Mouse (Mus musculus) cerebellum, postnatal 4 days (tissue): Measurements from ENCODE around the gene Cep97.
A peak's percentile ranks its signal among the peaks of the same experiment; 100 is the strongest.
"Not testable (repeated sequence)": the region's sequence is repeated elsewhere in the genome, so short reads cannot be mapped to it uniquely, and the experiment has no call there.

Source experiments
- DNase-seq, 2 experiments: peaks; one replicate each; pipeline ENCODE4 v3.0.0; 2022; ENCODE audit warnings: low spot score in 2 of 2, mixed read lengths in 1 of 2

Gene Cep97

DNA sequence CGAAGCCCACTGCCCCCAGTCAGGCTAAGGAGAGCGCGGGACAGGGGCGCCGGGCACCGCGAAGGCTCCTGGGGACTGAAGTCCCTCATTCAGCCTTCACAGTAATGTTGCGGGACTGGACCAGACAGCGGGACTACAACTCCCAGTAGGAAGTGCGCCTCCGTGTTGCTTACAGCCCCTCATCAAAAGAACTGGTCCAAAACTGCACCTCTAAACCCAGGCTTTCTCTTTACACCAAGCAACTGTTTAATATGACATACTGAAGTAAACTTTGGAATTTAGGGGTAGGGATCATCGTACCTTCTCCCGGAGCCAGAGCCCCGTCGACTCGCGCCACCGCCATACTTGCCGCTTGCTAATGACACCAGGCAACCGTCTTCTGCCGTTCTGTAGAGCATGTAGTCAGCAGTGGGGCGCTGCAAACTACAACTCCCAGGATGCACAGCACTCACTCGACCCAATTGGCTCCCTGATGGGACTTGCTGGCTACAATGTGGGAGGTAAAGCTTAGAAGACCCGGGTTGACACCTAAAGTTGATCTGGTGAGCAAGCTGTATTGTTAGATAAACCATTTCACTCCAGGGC is at the start of gene Cep97:
Cep97 (minus strand) TSS at position 403 of the 585 bp plus-strand sequence.
- DNase-seq, result peak; percentile 60 to 81

DNA sequence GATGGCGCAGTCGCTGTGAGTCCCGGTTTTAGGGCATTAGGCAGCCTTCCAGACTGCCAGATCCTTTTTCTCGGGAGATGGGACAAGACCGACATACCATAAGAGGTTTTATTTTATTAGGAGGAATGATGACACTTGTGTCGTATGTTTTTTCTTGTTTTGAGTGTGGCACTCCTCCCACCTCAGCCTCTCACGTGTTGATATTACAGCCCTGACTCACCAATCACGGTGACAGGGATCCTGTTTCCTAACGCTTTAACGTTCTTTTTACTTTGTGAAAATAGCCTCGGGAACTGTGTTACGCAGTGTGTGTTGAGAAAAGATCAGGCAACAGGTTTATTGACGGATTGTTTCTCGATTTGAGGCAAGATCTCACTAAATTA is 40.2 kb upstream of the Cep97 start:
- no peak for DNase-seq

DNA sequence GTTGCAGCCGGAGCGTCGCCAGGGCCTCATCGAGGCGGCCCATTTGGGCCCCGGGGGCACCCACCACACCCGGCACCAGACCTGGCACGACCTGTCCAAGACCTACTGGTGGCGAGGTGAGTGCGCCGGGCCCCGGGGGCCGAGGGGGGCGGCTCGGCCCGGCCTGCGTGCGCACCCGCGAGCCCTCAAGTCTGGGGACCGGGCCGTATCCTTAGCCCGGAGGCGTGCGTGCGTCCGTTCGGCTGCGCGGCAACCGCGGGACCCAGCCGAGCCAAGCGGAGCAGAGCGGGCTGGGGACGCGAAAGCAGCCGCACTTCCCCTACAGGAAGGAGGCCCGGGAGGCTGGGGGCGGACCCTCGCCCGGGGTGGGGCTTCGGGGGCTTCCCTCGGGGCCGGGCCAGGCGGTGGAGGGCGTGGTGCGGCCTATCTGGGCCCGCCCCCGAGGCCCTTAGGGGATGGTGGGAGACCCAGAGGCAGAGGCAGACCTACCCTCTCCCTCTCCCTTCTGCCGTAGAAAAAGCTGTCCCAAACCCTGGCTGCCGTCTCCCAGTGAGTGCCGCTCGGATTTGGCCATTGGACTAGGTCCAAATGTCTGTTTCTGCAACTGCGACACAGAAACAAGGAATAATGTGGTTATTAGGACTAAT is 39.7 kb upstream of the Cep97 start:
- DNase-seq, result peak; percentile 74 to 80

DNA sequence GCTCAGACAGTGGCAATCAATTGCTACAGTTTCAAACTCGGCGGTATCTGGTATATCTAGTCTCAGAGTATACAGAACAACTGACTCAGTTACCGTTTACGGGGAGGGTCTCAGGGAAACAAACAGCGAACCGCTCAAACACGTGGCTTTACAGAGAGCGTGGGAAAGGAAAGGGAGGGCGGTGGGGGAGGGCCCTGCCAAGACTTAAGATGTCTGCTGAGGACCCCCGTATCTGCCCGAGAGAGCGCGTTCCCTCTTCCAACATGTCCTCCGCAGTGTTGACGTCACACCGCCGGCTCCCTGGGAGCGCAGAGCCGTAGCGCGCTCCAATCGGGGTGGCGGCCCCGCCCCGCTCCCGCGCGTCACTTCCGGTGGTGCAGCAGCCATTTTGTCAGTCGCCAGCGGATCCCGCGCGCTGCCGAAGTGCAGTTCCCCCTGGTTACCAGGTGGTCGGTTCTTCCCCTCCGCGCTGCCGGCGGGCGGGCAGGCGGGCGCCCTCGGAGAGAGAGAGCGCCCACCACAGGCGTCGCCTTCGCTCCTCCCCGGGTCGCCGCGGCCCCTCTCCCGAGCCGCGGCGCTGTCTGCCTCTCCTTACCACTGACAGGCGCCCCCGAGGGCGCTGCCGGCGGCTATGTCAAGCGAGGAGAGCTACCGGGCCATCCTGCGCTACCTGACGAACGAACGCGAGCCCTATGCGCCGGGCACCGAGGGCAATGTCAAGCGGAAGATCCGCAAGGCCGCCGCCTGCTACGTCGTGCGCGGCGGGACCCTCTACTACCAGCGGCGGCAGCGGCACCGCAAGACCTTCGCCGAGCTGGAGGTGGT is 39.0 kb upstream of the Cep97 start, which contains the start of gene Zbtb11:
Zbtb11 (plus strand) TSS at position 453 of the 825 bp plus-strand sequence.
- peak; percentile 99 to 100 for DNase-seq

DNA sequence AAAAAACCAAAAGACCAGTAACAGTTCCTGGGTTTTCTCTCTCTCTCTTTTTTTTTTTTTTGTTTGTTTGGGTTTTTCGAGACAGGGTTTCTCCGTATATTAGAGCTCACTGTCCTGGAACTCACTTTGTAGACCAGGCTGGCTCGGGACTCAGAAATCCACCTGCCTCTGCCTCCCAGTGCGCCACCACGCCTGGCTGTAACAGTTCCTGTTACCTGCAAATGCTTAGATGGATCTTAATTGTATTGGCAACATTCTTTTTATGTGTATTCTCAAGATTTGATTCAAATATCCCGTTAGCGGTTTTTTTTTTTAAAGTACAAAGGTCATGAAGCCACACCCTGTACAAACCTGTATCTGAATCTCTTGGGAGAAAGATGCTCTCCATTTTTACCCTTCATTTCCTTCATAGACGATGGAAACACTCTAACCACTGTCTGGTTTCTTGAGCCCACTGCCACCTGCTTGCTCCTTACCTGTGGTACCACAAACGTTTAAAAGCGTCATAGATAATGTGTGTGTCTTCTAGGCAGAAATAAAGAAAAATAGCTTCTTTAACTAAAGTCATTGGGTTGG is 38.1 kb upstream of the Cep97 start:
- DNase-seq, result no peak

DNA sequence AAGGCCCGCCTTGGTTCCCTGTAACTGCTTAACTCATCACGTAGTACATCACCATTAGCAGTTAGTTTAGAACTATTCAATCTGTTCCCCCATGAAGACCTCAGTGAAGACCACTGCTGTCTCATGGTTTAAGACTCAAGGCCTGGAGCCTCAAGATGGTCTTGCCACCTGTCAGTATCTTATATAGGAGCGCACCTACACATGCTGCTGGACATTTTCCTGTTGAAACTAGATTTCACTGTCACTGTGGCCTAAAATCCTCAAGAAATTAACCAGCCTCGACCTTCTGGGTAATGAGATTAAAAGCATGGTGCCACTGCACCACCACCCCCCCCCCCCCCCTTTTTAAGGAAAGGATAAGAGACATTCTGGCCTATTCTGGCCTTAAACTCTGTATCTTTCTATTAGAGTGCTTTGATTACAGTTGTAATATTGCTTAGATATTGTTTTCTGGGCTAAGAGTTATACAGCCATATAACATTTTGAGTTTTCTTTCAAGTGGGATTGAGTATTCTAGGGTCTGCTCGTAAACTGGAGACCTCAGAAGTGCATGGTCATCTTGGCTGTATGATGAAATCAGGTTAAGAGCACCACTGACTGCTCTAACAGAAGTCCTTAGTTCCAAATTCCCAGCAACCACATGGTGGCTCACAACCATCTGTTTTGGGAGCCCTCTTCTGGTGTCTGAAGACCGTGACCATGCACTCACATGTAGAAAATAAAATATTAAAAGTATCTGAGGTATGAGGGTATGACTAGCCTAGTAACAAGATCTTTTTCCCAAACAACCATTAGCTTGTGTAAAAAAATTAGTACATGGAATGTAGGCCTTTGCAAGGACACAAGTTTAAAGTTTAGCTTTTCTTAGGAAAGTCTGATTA is 37.3 kb upstream of the Cep97 start:
- DNase-seq, result no peak

DNA sequence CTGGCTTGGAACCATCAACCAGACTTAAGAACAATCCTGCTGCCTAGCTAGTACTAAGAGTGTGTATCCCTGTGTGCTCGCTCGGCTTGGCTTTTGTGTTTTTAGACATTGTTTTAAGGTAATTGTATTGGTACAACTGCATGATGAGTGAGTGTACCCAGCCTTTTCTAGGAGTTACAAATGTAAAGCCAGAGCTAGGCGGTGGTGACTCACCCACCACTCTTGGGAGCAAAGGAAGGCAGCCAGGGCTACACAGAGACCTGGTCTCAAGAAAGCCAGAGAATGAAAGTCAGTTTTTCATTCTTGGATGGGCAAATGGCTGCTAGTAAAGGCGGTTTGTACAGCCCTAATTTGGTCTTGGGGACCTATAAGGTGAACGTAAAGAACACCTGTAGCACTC is 35.8 kb upstream of the Cep97 start:
- no peak for DNase-seq

DNA sequence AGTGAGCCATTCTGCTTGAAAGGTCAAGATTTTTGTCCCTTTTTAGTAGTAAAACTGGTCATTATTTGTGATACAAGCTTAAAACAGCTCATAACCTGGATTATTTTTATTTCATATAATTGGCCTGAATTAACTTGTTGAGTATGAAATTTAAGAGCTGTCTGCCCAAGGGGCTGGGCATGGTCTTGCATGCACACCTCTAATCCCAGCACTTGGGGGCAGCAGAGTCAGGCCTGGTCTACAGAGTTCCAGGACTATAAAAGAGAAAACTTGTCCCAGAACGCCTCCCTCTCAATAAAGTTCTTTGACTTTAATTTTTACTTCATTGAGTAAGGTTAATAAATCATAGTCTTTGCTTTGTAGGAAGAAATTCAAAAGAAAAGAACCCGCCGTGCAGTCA is 34.5 kb upstream of the Cep97 start:
- DNase-seq, result peak in 1 of 2 experiments; percentile 34

DNA sequence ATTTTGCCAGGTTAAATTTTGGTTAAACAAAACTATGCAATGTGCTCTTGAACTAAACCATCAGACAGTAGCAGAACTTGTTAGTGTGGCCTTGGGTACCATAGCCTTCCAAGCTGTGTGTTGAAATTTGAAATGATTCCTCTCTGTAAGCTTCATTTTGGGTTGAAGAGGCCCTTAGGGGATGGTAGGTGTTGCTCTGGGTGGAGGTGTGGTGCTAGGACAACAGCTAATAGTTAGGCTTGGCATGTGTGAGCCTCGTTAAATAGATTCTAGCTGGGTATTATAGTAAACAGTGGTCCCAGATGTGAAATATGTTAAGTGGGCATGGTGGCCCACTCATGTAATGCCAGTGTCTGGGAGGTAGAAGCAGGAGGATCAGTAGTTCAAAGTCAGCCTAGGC is 32.6 kb upstream of the Cep97 start:
- DNase-seq, result no peak

DNA sequence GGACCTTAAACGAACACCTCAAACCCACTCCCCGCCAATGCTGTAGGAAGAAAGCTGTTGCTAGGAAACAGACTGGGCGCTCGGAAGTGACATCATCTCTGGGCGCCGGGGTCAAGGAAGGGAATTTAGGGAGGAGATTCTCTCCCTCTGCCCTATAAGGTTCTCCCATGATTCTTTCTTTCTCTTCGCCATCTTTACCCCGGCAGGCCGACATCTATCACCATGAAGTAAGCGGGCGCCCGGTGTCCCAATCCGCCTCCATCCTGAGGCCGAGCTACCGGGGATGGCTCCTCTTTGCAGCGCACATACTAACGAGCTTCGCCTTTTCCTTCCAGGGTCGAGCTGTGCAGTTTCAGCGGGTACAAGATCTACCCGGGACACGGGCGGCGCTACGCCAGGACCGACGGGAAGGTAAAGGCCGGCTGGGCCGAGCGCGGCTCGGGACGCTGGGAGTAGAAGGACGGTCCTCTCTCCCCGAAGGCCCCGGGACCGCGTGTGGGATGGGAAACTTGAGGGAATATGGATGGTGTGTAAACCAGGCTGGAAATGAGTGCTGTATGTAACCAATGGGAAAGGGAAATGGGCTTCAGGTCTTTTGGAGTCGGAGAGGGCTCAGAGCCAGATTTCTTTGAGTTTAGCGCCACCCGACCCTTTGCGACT is 31.7 kb upstream of the Cep97 start, which contains the start of gene Rpl24:
Rpl24 (plus strand) TSS at position 64 of the 660 bp plus-strand sequence.
- peak; percentile 96 to 98 for DNase-seq

DNA sequence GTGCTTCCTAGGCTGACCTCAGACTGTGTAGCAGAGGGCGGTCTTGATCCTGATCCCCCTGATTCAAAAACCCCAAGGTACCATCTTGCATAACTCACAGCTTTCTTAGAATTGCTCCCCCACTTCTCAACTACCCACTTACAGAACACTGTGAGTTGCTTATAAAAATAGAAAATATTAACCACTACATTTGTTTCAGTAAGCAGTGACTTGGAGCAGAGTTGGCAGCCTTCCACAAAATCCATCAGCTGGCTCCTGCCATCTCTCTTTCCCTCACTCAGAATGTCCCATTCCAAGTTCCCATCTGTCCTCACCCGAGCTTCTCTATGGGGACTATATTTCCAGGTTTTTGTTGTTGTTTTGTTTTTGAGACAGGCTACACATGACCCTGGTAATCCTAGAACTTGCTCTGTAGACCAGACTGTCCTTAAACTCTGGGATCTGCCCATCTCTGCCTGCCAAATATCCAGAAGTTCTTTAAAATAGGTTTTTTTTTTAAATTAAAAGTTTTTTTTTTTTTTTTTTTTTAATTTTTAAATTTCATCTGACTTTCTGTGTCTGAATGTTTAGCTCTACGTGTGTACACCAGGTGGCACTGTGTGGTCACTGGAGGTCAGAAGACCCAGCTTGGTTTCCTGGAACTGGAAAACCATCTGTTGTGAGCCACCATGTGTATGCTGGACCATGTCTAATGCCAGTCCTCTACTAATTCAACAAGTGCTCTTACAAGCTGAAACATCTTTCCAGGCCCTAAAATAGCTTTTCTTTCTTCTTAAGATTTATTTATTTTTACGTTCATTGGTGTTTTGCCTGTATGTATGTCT is 29.7 kb upstream of the Cep97 start:
- no peak for DNase-seq

DNA sequence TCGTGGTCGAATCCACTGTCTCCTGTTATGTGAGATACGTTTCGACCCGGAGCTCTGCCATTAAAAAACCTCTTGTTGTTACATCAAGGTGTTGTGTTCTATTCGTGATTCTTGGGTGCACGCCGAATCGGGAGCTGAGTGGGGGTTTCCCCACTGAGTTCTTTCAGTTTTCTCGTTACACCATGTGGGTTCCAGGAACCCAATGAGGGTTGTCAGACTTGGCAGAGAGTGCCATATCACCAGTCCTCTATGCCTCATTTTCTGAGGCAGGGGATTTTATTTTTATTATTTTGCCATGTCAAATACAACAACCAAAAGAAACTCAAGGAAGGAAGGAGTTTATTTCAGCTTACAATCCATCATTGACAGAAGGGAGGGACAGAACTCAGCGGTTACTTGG is 28.4 kb upstream of the Cep97 start:
- not testable (repeated sequence) for DNase-seq

DNA sequence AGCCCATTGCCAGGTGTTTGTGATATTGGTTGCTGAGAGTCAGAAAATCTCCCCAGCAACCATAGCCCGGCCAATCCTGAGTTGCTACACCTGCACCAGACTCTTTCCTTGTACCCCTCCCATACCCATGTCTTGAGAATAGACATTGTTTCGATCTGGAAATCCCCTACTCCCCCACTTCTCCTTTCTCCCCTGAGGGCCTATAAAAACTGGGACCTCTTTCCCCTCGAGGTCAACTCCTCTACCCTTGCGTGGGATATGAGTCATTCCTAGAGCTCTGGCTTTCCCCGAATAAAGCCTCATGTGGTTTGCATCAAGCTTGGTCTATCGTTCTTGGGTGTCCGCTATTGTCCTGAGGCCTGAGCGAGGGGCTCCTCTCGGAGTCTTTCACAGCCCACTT is 19.5 kb upstream of the Cep97 start:
- not testable (repeated sequence) for DNase-seq

DNA sequence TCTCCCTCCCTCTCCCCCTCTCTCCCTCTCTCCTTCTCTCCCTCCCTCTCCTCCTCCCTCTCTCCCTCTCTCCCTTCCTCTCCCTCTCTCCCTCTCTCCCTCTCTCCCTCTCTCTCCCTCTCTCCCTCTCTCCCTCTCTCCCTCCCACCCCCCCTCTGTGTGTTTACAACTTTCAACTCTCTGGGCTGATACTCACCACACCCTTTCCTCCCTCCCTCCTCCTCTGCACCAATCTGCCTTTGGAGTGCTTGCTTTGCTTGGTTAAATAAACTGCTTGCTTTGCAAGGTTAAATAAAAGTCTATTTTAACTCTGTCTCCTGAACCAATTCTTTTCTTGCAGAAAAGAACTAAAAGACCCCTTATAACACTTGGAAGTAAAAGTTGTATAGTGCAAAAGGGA is 18.1 kb upstream of the Cep97 start:
- no peak for DNase-seq

DNA sequence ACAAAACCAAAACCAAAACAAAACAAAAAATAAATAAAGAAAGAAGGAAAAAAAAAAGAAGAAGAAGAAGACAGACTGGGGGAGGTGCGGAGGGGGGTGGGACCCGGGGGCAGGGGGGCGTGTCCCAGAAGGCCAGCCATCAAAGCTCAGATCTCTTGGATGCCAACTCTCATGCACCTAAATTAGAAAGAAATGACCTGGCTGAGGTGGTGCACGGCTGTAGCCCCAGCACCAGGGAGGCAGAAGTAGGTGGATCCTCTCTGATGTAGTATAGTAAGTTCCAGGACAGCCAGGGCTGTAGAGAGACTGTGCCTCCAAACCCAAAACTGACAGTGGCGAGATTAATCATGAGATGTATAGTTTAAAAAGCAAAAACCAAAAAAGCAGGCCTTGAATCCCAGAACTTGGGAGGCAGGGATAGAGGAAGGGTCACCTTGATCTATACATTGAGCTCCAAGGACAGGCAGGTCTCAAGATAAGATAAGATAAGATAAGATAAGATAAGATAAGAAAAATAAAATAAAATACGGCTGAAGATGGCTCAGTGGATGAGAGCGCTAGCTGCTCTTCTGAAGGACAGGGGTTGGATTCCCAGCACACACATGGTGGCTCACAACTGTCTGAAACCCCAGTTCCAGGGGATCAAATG is 17.1 kb upstream of the Cep97 start:
- DNase-seq, result no peak

DNA sequence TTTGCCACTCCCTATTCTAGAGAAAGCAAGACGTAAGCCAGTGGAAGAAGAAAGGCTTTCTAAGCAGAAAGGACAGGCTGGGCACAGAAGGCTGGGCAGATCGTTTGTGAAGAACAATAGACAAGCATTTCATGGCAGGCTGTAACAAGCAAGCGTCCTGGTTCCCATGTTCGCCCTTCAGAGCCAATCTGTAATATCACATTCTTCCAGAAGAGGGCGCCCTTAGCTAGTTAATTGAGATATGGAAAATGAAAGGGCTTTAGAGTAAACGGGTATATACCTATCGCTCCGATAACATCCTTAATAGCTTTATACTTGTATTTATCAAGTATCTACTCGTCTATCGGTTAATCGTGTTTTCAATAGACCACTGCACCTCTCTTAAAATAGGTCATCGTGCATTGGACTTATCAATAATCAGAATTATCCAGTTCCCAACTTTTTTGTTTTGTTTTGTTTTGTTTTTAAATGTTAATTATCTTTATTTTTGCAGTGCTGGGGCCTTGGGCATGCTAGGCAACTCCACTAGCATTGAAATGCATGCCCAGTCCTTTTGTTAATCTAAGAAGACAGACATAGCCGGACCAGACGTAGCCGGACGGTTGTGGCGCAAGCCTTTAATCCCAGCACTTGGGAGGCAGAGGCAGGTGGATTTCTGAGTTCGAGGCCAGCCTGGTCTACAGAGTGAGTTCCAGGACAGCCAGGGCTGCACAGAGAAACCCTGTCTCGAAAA is 16.5 kb upstream of the Cep97 start:
- DNase-seq, result peak in 1 of 2 experiments; percentile 68

DNA sequence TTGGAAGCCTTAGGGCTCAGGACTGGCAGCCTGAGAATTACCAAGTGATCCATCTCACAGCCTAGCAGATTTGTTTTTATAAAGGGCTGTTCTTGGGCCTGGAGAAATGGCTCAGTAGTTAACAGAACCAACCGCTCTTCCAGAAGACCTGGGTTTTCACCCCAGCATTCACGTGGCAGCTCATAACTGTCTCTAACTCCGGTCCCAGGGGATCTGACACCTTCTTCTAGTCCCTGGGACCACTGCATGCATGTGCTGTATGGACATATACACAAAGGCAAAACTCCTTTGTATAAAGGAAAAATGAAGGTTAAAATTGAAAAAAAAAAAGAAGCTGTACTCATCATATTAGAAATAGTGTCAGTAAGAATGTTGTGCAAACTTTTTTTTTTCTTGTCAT is 15.8 kb upstream of the Cep97 start:
- no peak for DNase-seq

DNA sequence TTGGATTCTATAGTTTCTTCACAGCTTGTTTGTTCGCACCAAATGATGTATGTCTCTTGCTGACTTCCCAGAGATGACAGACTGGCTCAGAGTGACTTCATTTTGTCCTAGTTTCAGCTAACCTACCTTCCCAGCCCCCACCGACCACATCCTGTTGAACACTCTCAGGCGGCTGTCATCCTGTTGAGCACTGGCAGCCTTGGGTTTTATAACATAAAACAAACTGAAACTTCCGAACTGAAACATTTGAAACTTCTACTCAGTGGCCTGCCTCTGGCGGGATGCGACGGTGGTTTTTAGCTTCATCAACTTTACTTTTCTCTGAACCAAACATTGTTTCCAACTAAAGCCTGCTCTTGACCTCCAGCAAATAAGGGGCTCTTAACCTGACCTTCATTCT is 14.3 kb upstream of the Cep97 start:
- DNase-seq, result no peak
